Mouse (Mus musculus): ENCODE data around the gene Gm6614.
A peak's percentile ranks its signal among the peaks of the same experiment; 100 is the strongest.
"Not testable (repeated sequence)": the region's sequence is repeated elsewhere in the genome, so short reads cannot be mapped to it uniquely, and the experiment has no call there.

Gm6614 gene

GRCm38 (mm10) chr6:142011364-142011955, at the start of gene Gm6614:
Gm6614 (minus strand) TSS chr6:142011414.
- DNase-seq (ENCODE audit: extremely low read depth, low read depth) = no peak

- not testable (repeated sequence) for DNase-seq (ENCODE audit: extremely low read depth, low read depth)
These were observed 47.1 kb upstream of the Gm6614 start for GRCm38 (mm10) chr6:142058281-142058680.

- DNase-seq (ENCODE audit: extremely low read depth, low read depth) = no peak
These were observed 36.5 kb upstream of the Gm6614 start for GRCm38 (mm10) chr6:142047689-142048088.

- no peak for DNase-seq (ENCODE audit: extremely low read depth, low read depth)
These were observed 34.5 kb upstream of the Gm6614 start for GRCm38 (mm10) chr6:142045746-142046145.

- DNase-seq (ENCODE audit: extremely low read depth, low read depth) = no peak
These were observed 30.7 kb upstream of the Gm6614 start for GRCm38 (mm10) chr6:142041896-142042295.

- peak; percentile 7 for DNase-seq (ENCODE audit: extremely low read depth, low read depth)
These were observed 29.3 kb upstream of the Gm6614 start for GRCm38 (mm10) chr6:142040306-142041175.

GRCm38 (mm10) chr6:142035771-142036170, 24.6 kb upstream of the Gm6614 start:
- no peak for DNase-seq (ENCODE audit: extremely low read depth, low read depth)

- no peak for DNase-seq (ENCODE audit: extremely low read depth, low read depth)
These were observed 10.5 kb upstream of the Gm6614 start for GRCm38 (mm10) chr6:142021671-142022070.

GRCm38 (mm10) chr6:141986772-141987171, 24.4 kb downstream of the Gm6614 start:
- DNase-seq (ENCODE audit: extremely low read depth, low read depth) = no peak

GRCm38 (mm10) chr6:141984644-141985043, 26.6 kb downstream of the Gm6614 start:
- DNase-seq (ENCODE audit: extremely low read depth, low read depth) = no peak

- no peak for DNase-seq (ENCODE audit: extremely low read depth, low read depth)
These were observed 48.8 kb downstream of the Gm6614 start for GRCm38 (mm10) chr6:141962420-141962819.

GRCm38 (mm10) chr6:141961861-141962260, 49.4 kb downstream of the Gm6614 start:
- no peak for DNase-seq (ENCODE audit: extremely low read depth, low read depth)

GRCm38 (mm10) chr6:141960482-141960881, 50.7 kb downstream of the Gm6614 start:
- DNase-seq (ENCODE audit: extremely low read depth, low read depth) = no peak

- no peak for DNase-seq (ENCODE audit: extremely low read depth, low read depth)
These were observed 64.4 kb downstream of the Gm6614 start, which contains the start of gene Slco1a1 for GRCm38 (mm10) chr6:141946862-141947261. Slco1a1 (minus strand) TSS chr6:141946962.

- DNase-seq (ENCODE audit: extremely low read depth, low read depth) = no peak
These were observed 70.8 kb downstream of the Gm6614 start for GRCm38 (mm10) chr6:141940451-141940850.
